Mouse (Mus musculus) left cerebral cortex, postnatal 36 days (tissue): ENCODE data around the gene Sirpb1a. TPM values are rescaled to one million over a fixed set of nuclear protein-coding genes. Genes with fewer than 3 reads are reported as not detected.
"Not testable (repeated sequence)": the region's sequence is repeated elsewhere in the genome, so short reads cannot be mapped to it uniquely, and the experiment has no call there.

Source experiments
- DNase-seq, 2 experiments: peaks; one replicate each; pipeline ENCODE4 v3.0.0; 2021 to 2022; ENCODE audit warnings: low spot score in 2 of 2, mixed read lengths in 1 of 2
- intact Hi-C: fragments of 180-260 bp; cut with DNase I; formaldehyde crosslinking; loops from one replicate; pipeline ENCODE4 v1.15.1; 2025
- total RNA-seq, 2 experiments: library from RNA; stranded (reverse); gene quantifications; 2 replicates each; pipeline ENCODE4 v1.2.3; 2021

Gene Sirpb1a
- not detected for total RNA-seq

- intact Hi-C loops, DNase-seq: not testable (repeated sequence)
These were observed at the start of gene Sirpb1a for GRCm38 (mm10) chr3:15426447-15426846. Gene Sirpb1a, minus strand, starts transcription at chr3:15426520.

GRCm38 (mm10) chr3:15474831-15475230, 48.5 kb upstream of the Sirpb1a start:
- DNase-seq, intact Hi-C loops: not testable (repeated sequence)

DNA sequence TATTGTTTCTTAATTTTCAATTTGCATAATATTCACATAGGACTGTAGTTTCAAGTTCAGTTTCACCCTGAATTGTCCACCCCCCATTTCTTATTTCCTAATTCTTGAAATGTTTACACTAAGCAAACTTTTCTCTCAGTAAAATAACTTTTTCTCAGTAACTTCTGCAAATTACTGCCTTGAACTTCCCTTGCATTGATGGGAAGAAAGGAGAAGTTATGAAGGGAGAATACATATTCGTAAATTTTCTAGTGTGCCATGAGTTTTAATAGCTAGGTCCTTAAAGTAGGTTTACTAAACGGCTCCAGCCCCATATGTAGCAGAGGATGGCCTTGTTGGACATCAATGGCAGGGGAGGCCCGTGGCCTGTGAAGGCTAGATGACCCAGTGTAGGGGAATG, 43.8 kb upstream of the Sirpb1a start:
- DNase-seq, intact Hi-C loops: not testable (repeated sequence)

- intact Hi-C loops, DNase-seq: not testable (repeated sequence)
These were observed 17.6 kb upstream of the Sirpb1a start for GRCm38 (mm10) chr3:15443936-15444335.

- DNase-seq, intact Hi-C loops: not testable (repeated sequence)
These were observed 13.5 kb upstream of the Sirpb1a start for GRCm38 (mm10) chr3:15439844-15440243.

DNA sequence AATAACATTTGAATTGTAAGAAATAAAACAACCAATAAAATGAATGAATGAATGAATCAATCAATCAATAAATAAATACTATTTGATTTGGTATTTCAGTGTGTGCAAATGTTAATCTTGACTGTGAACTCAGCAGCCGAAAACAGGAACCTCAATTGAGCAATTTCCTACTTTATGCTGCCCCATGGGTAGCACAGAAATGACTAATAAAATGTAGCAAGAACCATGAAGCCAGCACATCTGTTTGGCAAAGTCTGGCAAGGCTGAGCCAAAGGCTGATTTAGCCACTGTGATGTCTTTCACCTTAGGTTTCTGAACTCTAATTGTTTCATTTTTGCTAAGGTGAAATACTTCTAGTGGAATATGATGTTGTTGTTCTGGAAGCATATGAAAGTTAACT, 1.6 kb upstream of the Sirpb1a start:
- DNase-seq: no peak
- intact Hi-C loops: no loop called here

DNA sequence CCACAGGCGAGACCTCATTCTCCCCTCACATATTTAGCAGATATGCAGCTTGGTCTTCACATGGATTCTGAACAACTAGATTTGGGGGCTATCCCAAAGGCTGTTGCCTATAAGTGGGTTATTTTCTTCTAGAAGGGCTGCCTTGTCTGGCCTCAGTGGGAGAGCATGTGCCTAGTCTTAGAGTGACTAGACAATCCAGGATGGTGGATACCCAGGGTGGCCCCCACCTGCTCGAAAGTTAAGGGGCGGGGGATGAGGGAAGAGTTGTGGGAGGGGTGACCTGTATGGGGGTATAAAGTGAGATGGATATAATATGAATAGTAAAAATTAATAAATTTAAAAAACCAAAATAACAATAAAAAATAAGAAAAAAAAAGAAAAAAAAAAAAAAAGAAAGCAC, 70.6 kb downstream of the Sirpb1a start:
- intact Hi-C loops, DNase-seq: not testable (repeated sequence)

DNA sequence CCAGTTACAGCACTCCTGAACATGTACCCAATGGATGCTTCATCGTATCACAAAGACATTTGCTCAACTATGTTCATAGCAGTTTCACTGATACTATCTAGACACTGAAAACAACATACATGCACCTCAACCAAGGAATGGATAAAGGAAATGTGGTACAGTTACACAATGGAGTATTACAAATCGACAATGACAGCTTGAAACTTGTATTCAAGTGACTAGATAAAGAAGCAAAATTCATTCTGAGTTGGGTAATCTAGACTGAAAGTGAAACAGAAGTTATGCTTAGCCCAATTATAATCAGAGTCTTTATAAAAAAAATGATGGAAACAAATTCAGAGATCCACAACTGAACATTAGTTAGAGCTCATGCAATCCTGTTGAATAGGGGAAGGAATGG, 76.0 kb downstream of the Sirpb1a start:
- DNase-seq, intact Hi-C loops: not testable (repeated sequence)

DNA sequence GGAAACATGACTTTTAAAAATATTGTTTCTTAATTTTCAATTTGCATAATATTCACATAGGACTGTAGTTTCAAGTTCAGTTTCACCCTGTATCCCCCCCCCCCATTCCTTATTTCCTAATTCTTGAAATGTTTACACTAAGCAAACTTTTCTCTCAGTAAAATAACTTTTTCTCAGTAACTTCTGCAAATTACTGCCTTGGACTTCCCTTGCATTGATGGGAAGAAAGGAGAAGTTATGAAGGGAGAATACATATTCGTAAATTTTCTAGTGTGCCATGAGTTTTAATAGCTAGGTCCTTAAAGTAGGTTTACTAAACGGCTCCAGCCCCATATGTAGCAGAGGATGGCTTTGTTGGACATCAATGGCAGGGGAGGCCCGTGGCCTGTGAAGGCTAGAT, 80.7 kb downstream of the Sirpb1a start:
- DNase-seq, intact Hi-C loops: not testable (repeated sequence)

DNA sequence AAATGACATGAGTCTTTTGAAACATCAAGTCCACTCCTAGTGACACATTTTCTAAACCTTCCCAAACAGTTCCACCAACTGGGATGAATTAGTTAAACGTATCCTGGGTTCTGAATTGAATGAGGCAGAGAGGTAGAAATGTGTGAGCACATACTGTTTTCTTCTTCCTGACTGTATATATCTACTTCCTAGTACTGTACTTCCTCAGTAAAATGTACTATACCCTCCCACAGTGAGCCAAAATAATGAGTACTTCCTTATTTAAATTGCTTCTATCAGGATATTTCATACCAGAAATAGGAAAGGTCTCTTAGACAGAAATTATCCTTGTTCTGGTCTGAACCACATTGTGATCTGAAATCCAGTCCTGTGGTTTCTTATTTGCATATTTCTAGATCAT, 86.0 kb downstream of the Sirpb1a start:
- intact Hi-C loops: no loop called here
- no peak for DNase-seq

- intact Hi-C loops: loop anchor here (5.0 to 10.0 kb wide), 3 partner anchors 123 to 551 kb away; partner anchors contain the start of gene Sirpb1c
- DNase-seq: no peak
These were observed 92.1 kb downstream of the Sirpb1a start for GRCm38 (mm10) chr3:15334182-15334581.

DNA sequence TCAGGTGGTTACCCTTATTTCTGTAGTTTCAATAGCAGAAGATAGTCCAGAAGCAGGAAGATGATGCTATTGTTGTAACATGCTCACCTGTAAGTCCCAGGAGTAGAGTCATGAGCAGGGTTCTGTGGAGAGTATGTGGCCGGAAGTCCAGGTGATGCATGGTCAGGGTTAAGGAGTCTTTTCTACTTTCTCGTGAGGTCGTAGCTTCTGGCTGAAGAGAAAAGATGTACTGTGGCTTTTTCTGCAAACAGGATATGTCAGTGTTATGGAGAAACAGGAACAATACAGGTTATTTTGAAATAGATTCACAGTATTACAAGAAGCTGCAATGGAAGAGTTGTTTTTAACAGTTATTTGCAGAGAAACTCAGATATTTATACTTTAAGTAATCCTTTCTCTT, 94.3 kb downstream of the Sirpb1a start, which contains the start of gene Gm9733:
TSS of gene Gm9733 (minus strand) at position 240 of the 400 bp plus-strand sequence.
- intact Hi-C loops: loop anchor here (5.0 to 10.0 kb wide), 3 partner anchors 125 to 553 kb away; partner anchors contain the start of gene Sirpb1c
- no peak for DNase-seq

GRCm38 (mm10) chr3:15331545-15331944, 94.8 kb downstream of the Sirpb1a start:
- no peak for DNase-seq
- intact Hi-C loops: loop anchor here (5.0 to 10.0 kb wide), 3 partner anchors 126 to 553 kb away; partner anchors contain the start of gene Sirpb1c

DNA sequence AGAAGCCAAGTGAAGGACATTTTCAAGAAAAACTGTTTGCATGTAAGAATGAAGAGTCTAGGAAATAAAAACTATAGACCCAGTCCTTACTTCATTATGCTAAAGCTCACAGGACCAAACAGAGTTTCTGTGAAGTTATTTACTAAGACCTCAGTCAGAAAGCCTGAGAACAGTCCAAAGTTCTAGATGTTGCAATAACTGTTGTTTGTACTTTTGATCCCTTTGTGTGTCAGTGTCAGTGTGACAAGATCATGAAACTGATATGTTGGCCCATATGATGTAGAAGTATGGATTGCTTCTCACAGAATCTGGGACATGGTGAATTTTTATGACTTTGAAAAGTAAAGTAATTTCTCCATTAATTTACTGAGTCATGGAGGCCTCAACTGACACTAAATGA, 96.8 kb downstream of the Sirpb1a start:
- intact Hi-C loops: no loop called here
- no peak for DNase-seq

Other genes with a start within 250 kb of the Sirpb1a start
- not detected for gene Gm9733, start 94.2 kb downstream of the Sirpb1a start, total RNA-seq
- not detected for gene Sirpb1b, start 148.5 kb upstream of the Sirpb1a start, total RNA-seq